Mouse (Mus musculus) ES-E14 (cell line): ENCODE data around the gene Clstn2. TPM values are rescaled to one million over a fixed set of nuclear protein-coding genes. Genes with fewer than 3 reads are reported as not detected.

Experiments
- DNase-seq: peaks from one replicate; pipeline ENCODE4 v3.0.0-alpha.2; 2013; ENCODE audit warnings: low read depth, low spot score
- H3K27ac ChIP-seq: 2 replicates; pipeline ENCODE4 v1.5.1; 2012; ENCODE audit warnings: low read depth, mild to moderate bottlenecking, low read length, moderate library complexity, mixed read lengths; ENCODE audit not compliant: poor library complexity, insufficient read depth, severe bottlenecking
- H3K36me3 ChIP-seq: 2 replicates; pipeline ENCODE4 v1.6.1; 2012; ENCODE audit warnings: mild to moderate bottlenecking, low read length, moderate library complexity, mixed read lengths; ENCODE audit not compliant: control insufficient read depth, poor library complexity, insufficient read depth, severe bottlenecking
- H3K4me1 ChIP-seq, 2 experiments: fragments of 150-350 bp in 1 of 2; sonication (generic) in 1 of 2; 2 replicates each; pipeline ENCODE4 v1.6.1; 2012; ENCODE audit warnings: low read length in 2 of 2, mild to moderate bottlenecking in 1 of 2, mixed read lengths in 1 of 2; ENCODE audit not compliant: control insufficient read depth in 2 of 2, insufficient read depth in 2 of 2, poor library complexity in 1 of 2
- H3K4me3 ChIP-seq, 2 experiments: fragments of 150-350 bp in 1 of 2; sonication (generic) in 1 of 2; 2 replicates each; pipeline ENCODE4 v1.5.1; 2012; ENCODE audit warnings: low read length in 2 of 2, low read depth in 1 of 2, mild to moderate bottlenecking in 1 of 2, mixed read lengths in 1 of 2; ENCODE audit not compliant: insufficient read depth in 1 of 2, poor library complexity in 1 of 2, severe bottlenecking in 1 of 2
- H3K9ac ChIP-seq: 2 replicates; pipeline ENCODE4 v1.6.1; 2012; ENCODE audit warnings: low read depth, mild to moderate bottlenecking, low read length, mixed read lengths; ENCODE audit not compliant: poor library complexity, insufficient read depth, severe bottlenecking
- H3K9me3 ChIP-seq: fragments of 150-350 bp; sonication (generic); 2 replicates; pipeline ENCODE4 v1.6.1; 2012; ENCODE audit warnings: low read depth, mild to moderate bottlenecking, low read length; ENCODE audit not compliant: control insufficient read depth, insufficient read depth
- CHD2 ChIP-seq: IDR thresholded peaks from 2 replicates; pipeline ENCODE4 v1.6.1; 2014; ENCODE audit warnings: mild to moderate bottlenecking, low read depth, low read length, inconsistent platforms
- HCFC1 ChIP-seq: IDR thresholded peaks from 2 replicates; pipeline ENCODE4 v1.6.1; 2012; ENCODE audit warnings: low read length, inconsistent platforms, borderline replicate concordance; ENCODE audit not compliant: insufficient read depth
- MAFK ChIP-seq: IDR thresholded peaks from 2 replicates; pipeline ENCODE4 v1.6.1; 2014; ENCODE audit warnings: mild to moderate bottlenecking, low read depth, low read length, inconsistent platforms; ENCODE audit not compliant: insufficient read depth
- ZC3H11A ChIP-seq: IDR thresholded peaks from 2 replicates; pipeline ENCODE4 v1.6.1; 2012; ENCODE audit warnings: low read depth, mild to moderate bottlenecking, inconsistent platforms, low read length, borderline replicate concordance
- ZNF384 ChIP-seq: IDR thresholded peaks from 2 replicates; pipeline ENCODE4 v1.6.1; 2012; ENCODE audit warnings: low read depth, low read length, inconsistent platforms
- in situ Hi-C, 2 experiments: fragments of 600-800 bp; cut with MboI; formaldehyde crosslinking; loops; one replicate each; pipeline ENCODE4 v1.15.1; 2025; ENCODE audit warnings: low sequenced_read_pairs in 2 of 2, inconsistent platforms in 1 of 2; ENCODE audit not compliant: unreplicated experiment in 2 of 2
- total RNA-seq: library from RNA; depleted of rRNA; stranded (reverse); fragments of 300-350 nt; gene quantifications from 2 replicates; pipeline ENCODE4 v1.2.3, GENCODE M21; 2012

The Clstn2 gene
- total RNA-seq, 1 experiment: 0.89 TPM

- Histone ChIP-seq H3K4me1 (no peaks in the 10 kb centered on the region), H3K27ac (no peak overlapping the region), H3K36me3 (no peaks in the 10 kb centered on the region), H3K9ac (no peak overlapping the region; the same call in 1 of the 2 replicates), H3K4me3 (no peak overlapping the region), H3K9me3 (no peaks in the 10 kb centered on the region)
- in situ Hi-C loops: no loop called here
- no peak for DNase-seq
- TF ChIP-seq ZC3H11A (no peak), HCFC1 (no peak), ZNF384 (no peak), CHD2 (no peak), MAFK (no peak)
Observed at GRCm38 (mm10) chr9:97957508-97957907, 75.5 kb downstream of the Clstn2 start.

GRCm38 (mm10) chr9:97956407-97957106, 76.4 kb downstream of the Clstn2 start:
- Histone ChIP-seq H3K4me3 (no peak overlapping the region), H3K4me1 (no peaks in the 10 kb centered on the region), H3K27ac (no peak overlapping the region), H3K9me3 (no peaks in the 10 kb centered on the region), H3K36me3 (no peaks in the 10 kb centered on the region), H3K9ac (no peak overlapping the region)
- TF ChIP-seq ZC3H11A (no peak), HCFC1 (no peak), ZNF384 (no peak), MAFK (no peak), CHD2 (no peak)
- DNase-seq: no peak
- in situ Hi-C loops: no loop called here

GRCm38 (mm10) chr9:97953746-97954359, 79.1 kb downstream of the Clstn2 start:
- no peak for DNase-seq
- no peaks in the 10 kb centered on the region for H3K36me3 ChIP-seq
- no peak for TF ChIP-seq CHD2
- TF ChIP-seq ZNF384: no peak
- TF ChIP-seq HCFC1: no peak
- TF ChIP-seq MAFK: no peak
- TF ChIP-seq ZC3H11A: no peak
- H3K4me1 ChIP-seq: no peaks in the 10 kb centered on the region
- H3K4me3 ChIP-seq: no peak overlapping the region
- H3K27ac ChIP-seq: no peak overlapping the region
- no peaks in the 10 kb centered on the region for H3K9me3 ChIP-seq
- H3K9ac ChIP-seq: no peak overlapping the region
- in situ Hi-C loops: no loop called here

- Histone ChIP-seq H3K9me3 (no peaks in the 10 kb centered on the region), H3K36me3 (no peaks in the 10 kb centered on the region), H3K4me3 (no peak overlapping the region), H3K4me1 (no peaks in the 10 kb centered on the region), H3K9ac (no peak overlapping the region), H3K27ac (no peak overlapping the region)
- TF ChIP-seq ZNF384 (no peak), HCFC1 (no peak), ZC3H11A (no peak), MAFK (no peak), CHD2 (no peak)
- in situ Hi-C loops: no loop called here
- DNase-seq: no peak
Observed at GRCm38 (mm10) chr9:97950378-97951006, 82.5 kb downstream of the Clstn2 start.
